Mouse (Mus musculus) bone marrow, adult 2 months (tissue): Measurements from ENCODE around the gene Olfr68.

Source experiments
- CTCF ChIP-seq: fragments of 200-500 bp; IDR thresholded peaks from 2 replicates; pipeline ENCODE4 v1.5.1; 2011; ENCODE audit warnings: low read length, control low read depth; ENCODE audit not compliant: control insufficient read depth, insufficient read depth
- POLR2A ChIP-seq: fragments of 200-500 bp; IDR thresholded peaks from 2 replicates; pipeline ENCODE4 v1.6.1; 2011; ENCODE audit warnings: low read depth, mild to moderate bottlenecking, control low read depth, low read length, borderline replicate concordance; ENCODE audit not compliant: control insufficient read depth

DNA sequence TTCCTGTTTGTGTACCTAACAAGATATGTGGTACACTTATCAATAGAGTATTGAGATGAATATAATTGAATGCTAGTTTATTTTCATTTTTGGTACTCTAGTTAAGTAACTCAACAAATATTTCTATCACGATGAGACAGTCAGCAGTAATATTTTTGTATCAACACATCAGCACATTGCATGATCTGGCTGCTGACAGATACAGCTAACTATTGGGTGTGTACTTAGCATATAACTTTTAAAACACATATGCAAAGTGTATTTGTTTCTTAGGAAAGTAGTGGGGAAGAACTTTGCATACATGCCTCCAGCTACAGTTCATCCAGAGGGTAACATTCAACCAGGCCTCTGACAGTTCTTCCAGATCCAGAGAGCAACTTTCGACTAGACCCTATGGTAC lies 45.1 kb upstream of the Olfr68 start:
- TF ChIP-seq CTCF, result no peak
- TF ChIP-seq POLR2A, result no peak
